Mouse (Mus musculus): ENCODE measurements around the gene Scly. TPM values are rescaled to one million over a fixed set of nuclear protein-coding genes. Genes with fewer than 3 reads are reported as not detected.

Scly gene
- polyA plus RNA-seq (2017; shearing (Covaris generic)): 47.7 TPM

GRCm38 (mm10) chr1:91297799-91298744 is at the start of gene Scly:
Scly (plus strand) TSS chr1:91298338.

GRCm38 (mm10) chr1:91249564-91250414 is 48.3 kb upstream of the Scly start, which contains the start of gene Ube2f:
Ube2f (plus strand) TSS chr1:91250304.

GRCm38 (mm10) chr1:91321760-91322438 is 23.8 kb downstream of the Scly start, which contains the start of gene Espnl:
Espnl (plus strand) TSS chr1:91322075.

GRCm38 (mm10) chr1:91350841-91351240 is 52.7 kb downstream of the Scly start, which contains the start of gene Klhl30:
Klhl30 (plus strand) TSS chr1:91351016.

GRCm38 (mm10) chr1:91366215-91367108 is 68.3 kb downstream of the Scly start, which contains the start of gene Erfe:
Erfe (plus strand) TSS chr1:91366430.

Other genes with a start within 250 kb of the Scly start
- 1.2 TPM for gene Rbm44, start 153.2 kb upstream of the Scly start, polyA plus RNA-seq (2017; shearing (Covaris generic))
- gene Ramp1, start 118.5 kb upstream of the Scly start, polyA plus RNA-seq (2017; shearing (Covaris generic)): 44.1 TPM
- gene Ube2f, start 48.0 kb upstream of the Scly start, polyA plus RNA-seq (2017; shearing (Covaris generic)): 84.7 TPM
- not detected for gene Espnl, start 23.7 kb downstream of the Scly start, polyA plus RNA-seq (2017; shearing (Covaris generic))
- not detected for gene Klhl30, start 52.7 kb downstream of the Scly start, polyA plus RNA-seq (2017; shearing (Covaris generic))
- gene Erfe, start 68.1 kb downstream of the Scly start, polyA plus RNA-seq (2017; shearing (Covaris generic)): not detected
- gene Ilkap, start 100.5 kb downstream of the Scly start, polyA plus RNA-seq (2017; shearing (Covaris generic)): 40.6 TPM
- 23.9 TPM for gene Hes6, start 115.7 kb downstream of the Scly start, polyA plus RNA-seq (2017; shearing (Covaris generic))
- gene Per2, start 161.0 kb downstream of the Scly start, polyA plus RNA-seq (2017; shearing (Covaris generic)): 2.2 TPM
- gene Traf3ip1, start 196.3 kb downstream of the Scly start, polyA plus RNA-seq (2017; shearing (Covaris generic)): 2.4 TPM
- 12.5 TPM for gene Asb1, start 242.2 kb downstream of the Scly start, polyA plus RNA-seq (2017; shearing (Covaris generic))

Data from CD4-positive, CD25-positive, alpha-beta regulatory T cell, adult 9 weeks (primary cell).